ENCODE assay signal across 10 mouse cellular contexts in the genomic region with DNA sequence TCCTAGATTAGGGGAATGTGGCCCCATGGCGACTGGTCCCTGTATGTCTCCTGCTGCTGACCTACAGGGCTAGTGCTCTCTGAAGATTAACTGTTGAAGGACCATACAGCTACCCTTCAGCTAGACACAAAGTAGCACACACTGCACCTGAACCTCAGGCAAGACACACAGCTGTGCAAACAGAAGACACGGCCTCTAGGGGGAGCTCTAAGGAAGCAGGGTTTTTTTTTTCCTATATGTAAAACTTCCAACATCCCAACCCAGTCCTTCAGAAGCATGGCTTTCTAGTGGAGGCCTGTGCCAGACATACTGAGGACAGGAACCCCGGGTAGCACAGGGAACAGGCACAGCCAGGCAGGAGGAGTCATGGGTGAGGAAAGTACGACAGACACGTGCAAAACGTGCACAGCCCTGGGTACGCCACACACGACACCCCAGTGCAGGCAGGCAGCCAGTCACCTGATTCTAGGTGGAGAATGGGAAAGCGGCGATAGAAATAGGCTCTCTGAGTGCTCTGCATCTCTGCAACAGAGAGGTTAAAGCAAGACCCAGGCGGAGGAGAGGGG. TPM values are rescaled to one million over a fixed set of nuclear protein-coding genes. Genes with fewer than 3 reads are reported as not detected.
DNase-seq lines count a peak whose midpoint lies in the region; ATAC-seq and TF ChIP-seq lines count a peak whose summit lies in the region.
"Had no signal": no experiment of that assay in that cellular context is flagged by ENCODE, and none has a peak within 500 bp of the region (broad histone marks: within the 10 kb centered on the region; RNA-seq: fewer than 3 reads in every experiment).

No protein-coding gene starts in this region.

- TF ChIP-seq CTCF in hindbrain, postnatal 0 days (IDR thresholded peaks at IDR 0.05; ENCODE audit: low read depth), result peak; percentile 55
- TF ChIP-seq CTCF in E14TG2a.4 (conservative IDR thresholded peaks at IDR 0.05; ENCODE audit: low read length), result peak; percentile 66

- intact Hi-C loops in left cerebral cortex, postnatal 10 days (cut with DNase I), result no loop called here

- H3K27ac ChIP-seq in hindbrain, postnatal 0 days, result no peak overlapping the region
- no peak overlapping the region for H3K27ac ChIP-seq in hindbrain, embryonic 10.5 days
- H3K27ac ChIP-seq in hindbrain, embryonic 16.5 days (ENCODE audit: low read depth, low read length), result no peak overlapping the region

- H3K9me3 ChIP-seq in hindbrain, postnatal 0 days (ENCODE audit: low read length), result no peaks in the 10 kb centered on the region
- H3K9me3 ChIP-seq in hindbrain, embryonic 10.5 days, result no peaks in the 10 kb centered on the region
- no peaks in the 10 kb centered on the region for H3K9me3 ChIP-seq in E14TG2a.4 (ENCODE audit: low read length)
- no peaks in the 10 kb centered on the region for H3K9me3 ChIP-seq in hindbrain, embryonic 16.5 days (ENCODE audit: control insufficient read depth, low read length)

- H3K27me3 ChIP-seq in hindbrain, postnatal 0 days (ENCODE audit: insufficient read depth, low read length), result no peaks in the 10 kb centered on the region
- no peaks in the 10 kb centered on the region for H3K27me3 ChIP-seq in hindbrain, embryonic 10.5 days (ENCODE audit: insufficient read depth, poor library complexity, severe bottlenecking)
- no peaks in the 10 kb centered on the region for H3K27me3 ChIP-seq in E14TG2a.4 (ENCODE audit: insufficient read depth, low read length)
- no peaks in the 10 kb centered on the region for H3K27me3 ChIP-seq in hindbrain, embryonic 16.5 days (replicated peaks; ENCODE audit: control insufficient read depth, insufficient read depth, low read length)

- H3K4me3 ChIP-seq in hindbrain, postnatal 0 days (ENCODE audit: low read length), result no peak overlapping the region
- no peak overlapping the region for H3K4me3 ChIP-seq in hindbrain, embryonic 10.5 days
- H3K4me3 ChIP-seq in E14TG2a.4 (replicated peaks; ENCODE audit: low read length), result no peak overlapping the region
- no peak overlapping the region for H3K4me3 ChIP-seq in hindbrain, embryonic 16.5 days (ENCODE audit: low read length)

- H3K9ac ChIP-seq in hindbrain, postnatal 0 days (replicated peaks; ENCODE audit: low read length), result no peak overlapping the region
- H3K9ac ChIP-seq in hindbrain, embryonic 16.5 days (ENCODE audit: low read depth, low read length), result no peak overlapping the region

- no peak for ATAC-seq in hindbrain, postnatal 0 days
- 0 out of 2 replicates have a peak, but pooled peaks have one; percentile 15 for ATAC-seq in megakaryocyte-erythroid progenitor cell, adult 5-6 weeks (replicated peaks; ENCODE audit: low FRiP score, low TSS enrichment, poor library complexity, severe bottlenecking)
- ATAC-seq in hindbrain, embryonic 16.5 days, result no peak

- H3K4me2 ChIP-seq in hindbrain, postnatal 0 days (ENCODE audit: low read depth, low read length), result no peak overlapping the region
- H3K4me2 ChIP-seq in hindbrain, embryonic 16.5 days (ENCODE audit: low read length), result no peak overlapping the region

- 83% methylated on average over 11 of the region's 11 CpGs for WGBS in hindbrain, postnatal 0 days
- WGBS in hindbrain, embryonic 10.5 days, result 83% methylated on average over 11 of the region's 11 CpGs
- WGBS in hindbrain, embryonic 16.5 days, result 84% methylated on average over 11 of the region's 11 CpGs

- H3K4me1 ChIP-seq in hindbrain, postnatal 0 days (ENCODE audit: insufficient read depth, low read length), result no peaks in the 10 kb centered on the region
- no peaks in the 10 kb centered on the region; the same call in 1 of the 2 replicates for H3K4me1 ChIP-seq in hindbrain, embryonic 10.5 days (replicated peaks)
- H3K4me1 ChIP-seq in E14TG2a.4 (replicated peaks; ENCODE audit: low read depth, low read length), result peaks cover 43% of the 10 kb centered on the region
- H3K4me1 ChIP-seq in hindbrain, embryonic 16.5 days (ENCODE audit: control insufficient read depth, insufficient read depth, low read depth, low read length), result no peaks in the 10 kb centered on the region

- peak; percentile 16 for DNase-seq in hindbrain, postnatal 0 days (ENCODE audit: low spot score)
- DNase-seq in hindbrain, embryonic 10.5 days (ENCODE audit: low spot score), result no peak
- DNase-seq in embryo, embryonic 11 days, result peak; percentile 54
- DNase-seq in adrenal gland, postnatal 25 days, result no peak
- no peak for DNase-seq in left cerebral cortex, postnatal 10 days (ENCODE audit: extremely low spot score in 1 of 2, low spot score in 2 of 2)

- H3K36me3 ChIP-seq in hindbrain, postnatal 0 days (ENCODE audit: insufficient read depth, low read length), result peaks cover 81% of the 10 kb centered on the region
- H3K36me3 ChIP-seq in hindbrain, embryonic 10.5 days, result peaks cover 100% of the 10 kb centered on the region
- H3K36me3 ChIP-seq in E14TG2a.4 (ENCODE audit: insufficient read depth, low read length), result peaks cover 100% of the 10 kb centered on the region
- H3K36me3 ChIP-seq in hindbrain, embryonic 16.5 days (ENCODE audit: control insufficient read depth, insufficient read depth, low read length), result peaks cover 40% of the 10 kb centered on the region

RNA-seq across cellular contexts. Expression of gene Apol8, which starts 25.7 kb away (rescaled TPM):
- total RNA-seq in hindbrain, postnatal 0 days (2014; rRNA removed), result 0.50 and 0.84 TPM in 2 replicates
- 0.35 and 0.50 TPM in 2 replicates for polyA plus RNA-seq in hindbrain, postnatal 0 days (2015; fragmentation: Nextera tagmentation; extraction: Ambion mirVana)
- 0.14 and 0.20 TPM in 2 replicates for polyA plus RNA-seq in hindbrain, embryonic 10.5 days (2016; fragmentation: Nextera tagmentation; extraction: Ambion mirVana)
- total RNA-seq in megakaryocyte-erythroid progenitor cell, adult 5-6 weeks (2014; fragmentation: Nextera tagmentation), result 3.8 and 5.5 TPM in 2 replicates
- 1.4 and 1.6 TPM in 2 replicates for total RNA-seq in megakaryocyte-erythroid progenitor cell, adult 5-6 weeks (2017)
- not detected in 2 replicates for total RNA-seq in adrenal gland, postnatal 25 days (2021)
- 1 to 10 TPM in 1 of 2 experiments, under 1 TPM in 1; 0.97 to 1.2 TPM for total RNA-seq in left cerebral cortex, postnatal 10 days (2021)
- polyA plus RNA-seq in hindbrain, embryonic 16.5 days (2015; fragmentation: Nextera tagmentation; extraction: Ambion mirVana), result 0.14 and 0.35 TPM in 2 replicates
- polyA plus RNA-seq: intestine, embryonic 14.5 days had no signal

RNA-seq across cellular contexts. Expression of gene Apol9b, which starts 53.7 kb away (rescaled TPM):
- total RNA-seq in hindbrain, postnatal 0 days (2014; rRNA removed), result 0.37 TPM in 1 of 2 replicates, not detected in the other
- 0.41 and 1.2 TPM in 2 replicates for polyA plus RNA-seq in hindbrain, postnatal 0 days (2015; fragmentation: Nextera tagmentation; extraction: Ambion mirVana)
- not detected in 2 replicates for polyA plus RNA-seq in hindbrain, embryonic 10.5 days (2016; fragmentation: Nextera tagmentation; extraction: Ambion mirVana)
- not detected in 2 replicates for total RNA-seq in megakaryocyte-erythroid progenitor cell, adult 5-6 weeks (2014; fragmentation: Nextera tagmentation)
- 0.38 TPM in 1 of 2 replicates, not detected in the other for total RNA-seq in megakaryocyte-erythroid progenitor cell, adult 5-6 weeks (2017)
- 0.76 and 1.2 TPM in 2 replicates for total RNA-seq in adrenal gland, postnatal 25 days (2021)
- under 1 TPM in 1 of 2 experiments, not detected in 1; 0.30 TPM for total RNA-seq in left cerebral cortex, postnatal 10 days (2021)
- 0.13 and 0.44 TPM in 2 replicates for polyA plus RNA-seq in hindbrain, embryonic 16.5 days (2015; fragmentation: Nextera tagmentation; extraction: Ambion mirVana)
- polyA plus RNA-seq: neural tube, embryonic 11.5 days had no signal

RNA-seq across cellular contexts. Expression of gene Myh9, which starts 59.4 kb away (rescaled TPM):
- 29.4 and 33.6 TPM in 2 replicates for total RNA-seq in hindbrain, postnatal 0 days (2014; rRNA removed)
- 8.4 and 9.1 TPM in 2 replicates for polyA plus RNA-seq in hindbrain, postnatal 0 days (2015; fragmentation: Nextera tagmentation; extraction: Ambion mirVana)
- 32.7 and 38.4 TPM in 2 replicates for polyA plus RNA-seq in hindbrain, embryonic 10.5 days (2016; fragmentation: Nextera tagmentation; extraction: Ambion mirVana)
- total RNA-seq in megakaryocyte-erythroid progenitor cell, adult 5-6 weeks (2014; fragmentation: Nextera tagmentation), result 98.3 and 144 TPM in 2 replicates
- 195 and 198 TPM in 2 replicates for total RNA-seq in megakaryocyte-erythroid progenitor cell, adult 5-6 weeks (2017)
- 325 and 352 TPM in 2 replicates for total RNA-seq in adrenal gland, postnatal 25 days (2021)
- total RNA-seq in left cerebral cortex, postnatal 10 days (2021), result 10 to 100 TPM; 58.2 to 58.8 TPM
- 8.4 and 11.8 TPM in 2 replicates for polyA plus RNA-seq in hindbrain, embryonic 16.5 days (2015; fragmentation: Nextera tagmentation; extraction: Ambion mirVana)

Comparison
In these comparisons a context has a peak if more than half of its experiments do, and no peak if none do; other contexts are left out.
1. DNase-seq: peak in hindbrain, postnatal 0 days (single experiment) and embryo, embryonic 11 days (single experiment); none in hindbrain, embryonic 10.5 days (single experiment), adrenal gland, postnatal 25 days (single experiment) and left cerebral cortex, postnatal 10 days (0 of 2).